Mouse (Mus musculus) forebrain, embryonic 15.5 days (tissue): ENCODE measurements around the gene Cyba. TPM values are rescaled to one million over a fixed set of nuclear protein-coding genes. Genes with fewer than 3 reads are reported as not detected.

Source experiments
- microRNA-seq: library from miRNA; unstranded; fragments of <30 nt; microRNA quantifications from one replicate; pipeline ENCODE4, GENCODE M21; 2016
- polyA plus RNA-seq: library from polyadenylated mRNA; unstranded; fragments of >200 nt; fragmentation: Nextera tagmentation; extraction: Ambion mirVana; gene quantifications from 2 replicates; pipeline ENCODE4 v1.2.1, GENCODE M21; 2015

The Cyba gene
- polyA plus RNA-seq, 1 experiment from 2014 or later, result 30.1 TPM

Small RNA genes within 50 kb of the gene (microRNA-seq; reads per million reads assigned to microRNA genes)
- not detected for gene Gm24366

Other genes starting within 250 kb of the Cyba start
- 0.89 and 0.92 TPM in 2 replicates for gene Zfpm1, start 150.8 kb downstream of the Cyba start, polyA plus RNA-seq
- gene Trhr2, start 72.2 kb downstream of the Cyba start, polyA plus RNA-seq, result not detected in 2 replicates
- 48.4 and 50.1 TPM in 2 replicates for gene Zc3h18, start 56.3 kb downstream of the Cyba start, polyA plus RNA-seq
- gene Il17c, start 10.9 kb downstream of the Cyba start, polyA plus RNA-seq, result not detected in 2 replicates
- gene Mvd, start 10.5 kb upstream of the Cyba start, polyA plus RNA-seq, result 50.3 and 51.7 TPM in 2 replicates
- not detected in 2 replicates for gene Snai3, start 27.8 kb upstream of the Cyba start, polyA plus RNA-seq
- 40.2 and 44.8 TPM in 2 replicates for gene Rnf166, start 43.1 kb upstream of the Cyba start, polyA plus RNA-seq
- gene Ctu2, start 43.2 kb upstream of the Cyba start, polyA plus RNA-seq, result 79.0 and 84.4 TPM in 2 replicates
- 2.1 and 2.6 TPM in 2 replicates for gene Piezo1, start 118.4 kb upstream of the Cyba start, polyA plus RNA-seq
- gene Cdt1, start 135.1 kb upstream of the Cyba start, polyA plus RNA-seq, result 14.6 and 16.3 TPM in 2 replicates
- gene Aprt, start 144.0 kb upstream of the Cyba start, polyA plus RNA-seq, result 187 TPM in 2 replicates
- 4.4 and 4.5 TPM in 2 replicates for gene Galns, start 178.5 kb upstream of the Cyba start, polyA plus RNA-seq
- 80.4 and 87.9 TPM in 2 replicates for gene Trappc2l, start 178.7 kb upstream of the Cyba start, polyA plus RNA-seq
- gene Pabpn1l, start 189.8 kb upstream of the Cyba start, polyA plus RNA-seq, result not detected in 2 replicates